Mouse (Mus musculus) brown adipose tissue, adult 24 weeks (tissue): ENCODE results near the gene Flt4. TPM values are rescaled to one million over a fixed set of nuclear protein-coding genes. Genes with fewer than 3 reads are reported as not detected.
A peak's percentile ranks its signal among the peaks of the same experiment; 100 is the strongest.

Source experiments
- H3K27ac ChIP-seq: fragments of 200-500 bp; replicated peaks from 2 replicates; pipeline ENCODE4 v1.5.1; 2012; ENCODE audit warnings: low read depth, mild to moderate bottlenecking, low read length
- H3K4me1 ChIP-seq: fragments of 200-500 bp; 2 replicates; pipeline ENCODE4 v1.6.1; 2012; ENCODE audit warnings: low read length, mixed read lengths; ENCODE audit not compliant: control insufficient read depth, insufficient read depth, insufficient read length
- H3K4me3 ChIP-seq: fragments of 200-500 bp; 2 replicates; pipeline ENCODE4 v1.5.1; 2012; ENCODE audit warnings: low read depth, mild to moderate bottlenecking, low read length, moderate library complexity; ENCODE audit not compliant: insufficient read depth
- polyA plus RNA-seq: library from polyadenylated mRNA; stranded (reverse); fragments of >200 nt; gene quantifications from 2 replicates; pipeline ENCODE4 v1.2.4, GENCODE M21; 2012; ENCODE audit not compliant: missing spikeins, insufficient read depth, insufficient read length

The Flt4 gene
- polyA plus RNA-seq, 1 experiment, result 2.1 TPM

DNA sequence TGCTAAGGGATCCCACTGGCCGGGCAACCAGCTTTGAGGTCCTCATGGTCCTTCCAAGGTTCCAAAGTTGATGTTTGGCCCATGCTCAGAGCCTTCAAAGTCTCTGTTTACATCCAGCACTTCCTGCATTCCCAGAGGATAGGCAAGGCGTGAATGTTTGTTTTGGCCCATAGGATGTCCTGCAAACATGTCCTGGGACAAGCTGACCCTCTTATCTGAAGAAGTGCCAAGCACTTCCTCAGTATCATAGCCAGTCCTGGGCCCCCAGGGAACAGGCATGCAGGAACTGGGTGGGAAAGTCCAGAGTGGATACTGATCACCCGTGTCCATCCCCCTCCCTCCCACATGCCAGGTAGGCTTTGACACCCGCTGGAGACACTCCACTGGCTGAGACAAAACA lies 49.0 kb downstream of the Flt4 start:
- peaks cover 13% of the 10 kb centered on the region for H3K4me1 ChIP-seq
- no peak overlapping the region for H3K4me3 ChIP-seq
- H3K27ac ChIP-seq, result no peak overlapping the region

DNA sequence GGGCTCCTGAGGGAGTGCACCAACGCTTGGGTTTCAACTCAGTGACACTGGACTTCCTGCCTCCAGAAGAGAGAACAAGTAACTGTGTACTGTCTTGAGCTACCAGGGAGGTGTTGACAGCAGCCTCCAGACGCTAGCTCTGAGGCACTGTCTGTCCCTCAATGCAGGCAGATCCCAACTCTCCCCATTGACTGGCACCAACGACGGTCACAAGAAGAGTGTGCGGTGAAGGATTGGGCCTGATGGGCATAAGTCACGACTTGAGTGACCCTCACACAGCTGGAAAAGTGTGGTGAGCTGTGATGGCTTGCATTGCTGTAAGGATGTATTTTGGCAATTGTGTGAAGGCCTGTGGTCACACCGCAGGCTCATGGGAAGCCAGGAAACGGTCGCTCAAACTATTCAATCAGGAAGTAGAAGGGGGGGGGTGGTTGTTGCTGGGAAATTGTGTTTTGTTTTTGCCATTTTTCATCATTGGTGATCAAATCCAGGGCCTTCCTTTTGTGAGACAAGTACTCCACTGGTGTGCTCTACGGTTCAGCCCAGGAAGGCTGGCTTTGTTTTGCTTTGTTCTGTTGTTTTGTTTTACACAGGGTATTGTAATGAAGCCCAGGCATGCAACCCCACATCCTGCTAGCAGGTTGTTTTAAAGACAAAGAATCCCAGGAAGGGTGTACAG lies 49.9 kb downstream of the Flt4 start:
- Histone ChIP-seq H3K4me3 (no peak overlapping the region), H3K4me1 (peaks cover 15% of the 10 kb centered on the region), H3K27ac (peak overlapping the region; percentile 28)

DNA sequence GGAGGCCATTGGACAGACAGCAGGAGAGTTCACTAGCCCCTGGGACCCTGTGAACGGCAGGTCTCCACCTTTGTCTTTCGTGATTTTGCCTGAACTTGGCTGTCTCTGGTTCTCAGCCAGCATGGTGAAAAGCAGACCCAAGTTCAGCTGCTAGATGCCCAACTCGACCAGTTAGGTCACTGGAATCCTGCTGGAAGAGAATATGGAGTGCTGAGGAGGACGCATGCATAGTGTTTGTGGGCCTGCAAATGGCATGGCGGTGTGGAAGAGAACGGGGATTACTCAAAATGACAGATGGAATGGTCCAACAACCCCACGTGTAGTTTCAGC lies 50.4 kb downstream of the Flt4 start:
- Histone ChIP-seq H3K4me1 (peaks cover 15% of the 10 kb centered on the region), H3K27ac (peak overlapping the region; percentile 28), H3K4me3 (no peak overlapping the region)

DNA sequence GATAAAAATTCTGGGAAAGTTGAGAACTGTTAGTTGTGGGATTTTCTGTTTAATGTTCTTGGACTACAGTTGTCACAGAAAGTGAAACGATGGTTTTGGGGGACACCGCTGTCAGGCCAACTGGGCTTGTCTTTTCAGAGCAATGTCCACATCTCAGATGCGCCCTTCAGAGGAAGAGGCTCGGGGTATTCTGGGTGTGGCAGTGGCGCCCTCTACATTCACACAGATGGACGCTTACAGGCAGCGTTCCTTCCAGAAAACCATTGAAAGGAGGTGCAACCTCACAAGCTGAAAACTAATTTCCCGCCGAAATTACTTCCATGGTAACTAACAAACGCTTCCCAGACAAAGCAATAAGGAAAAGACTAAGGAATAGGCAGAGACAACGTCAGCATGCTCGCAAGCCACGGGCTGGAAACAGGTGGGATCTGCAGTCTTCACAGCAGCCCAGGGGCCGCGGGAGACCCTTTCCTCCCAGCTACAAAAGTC lies 53.3 kb downstream of the Flt4 start:
- H3K4me1 ChIP-seq, result peaks cover 15% of the 10 kb centered on the region
- no peak overlapping the region for H3K27ac ChIP-seq
- H3K4me3 ChIP-seq, result no peak overlapping the region

DNA sequence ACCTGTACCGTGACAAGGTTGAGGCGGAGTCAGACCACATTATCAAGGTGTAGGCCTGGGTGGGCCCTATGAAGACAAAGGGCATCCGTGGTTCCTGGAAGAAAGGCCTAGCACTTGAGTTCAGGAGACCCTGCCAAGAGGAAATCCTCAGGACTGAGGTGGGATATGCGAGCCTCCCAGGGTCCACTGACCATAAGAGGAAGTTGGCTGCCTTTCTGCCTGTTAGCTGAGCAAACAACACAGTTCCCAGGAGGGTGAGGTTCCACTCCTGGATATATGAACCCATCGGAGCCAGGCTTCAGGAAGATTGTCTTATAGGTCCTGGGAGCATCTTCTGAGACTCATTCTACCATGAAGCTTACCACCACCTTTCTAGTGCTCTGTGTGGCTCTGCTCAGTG lies 54.2 kb downstream of the Flt4 start, which contains the start of gene Scgb3a1:
Scgb3a1 (plus strand) TSS at position 301 of the 400 bp plus-strand sequence.
- no peak within 1 kb of the TSS for H3K4me3 ChIP-seq
- peaks cover 15% of the 10 kb centered on the region for H3K4me1 ChIP-seq
- H3K27ac ChIP-seq, result no peak within 1 kb of the TSS

DNA sequence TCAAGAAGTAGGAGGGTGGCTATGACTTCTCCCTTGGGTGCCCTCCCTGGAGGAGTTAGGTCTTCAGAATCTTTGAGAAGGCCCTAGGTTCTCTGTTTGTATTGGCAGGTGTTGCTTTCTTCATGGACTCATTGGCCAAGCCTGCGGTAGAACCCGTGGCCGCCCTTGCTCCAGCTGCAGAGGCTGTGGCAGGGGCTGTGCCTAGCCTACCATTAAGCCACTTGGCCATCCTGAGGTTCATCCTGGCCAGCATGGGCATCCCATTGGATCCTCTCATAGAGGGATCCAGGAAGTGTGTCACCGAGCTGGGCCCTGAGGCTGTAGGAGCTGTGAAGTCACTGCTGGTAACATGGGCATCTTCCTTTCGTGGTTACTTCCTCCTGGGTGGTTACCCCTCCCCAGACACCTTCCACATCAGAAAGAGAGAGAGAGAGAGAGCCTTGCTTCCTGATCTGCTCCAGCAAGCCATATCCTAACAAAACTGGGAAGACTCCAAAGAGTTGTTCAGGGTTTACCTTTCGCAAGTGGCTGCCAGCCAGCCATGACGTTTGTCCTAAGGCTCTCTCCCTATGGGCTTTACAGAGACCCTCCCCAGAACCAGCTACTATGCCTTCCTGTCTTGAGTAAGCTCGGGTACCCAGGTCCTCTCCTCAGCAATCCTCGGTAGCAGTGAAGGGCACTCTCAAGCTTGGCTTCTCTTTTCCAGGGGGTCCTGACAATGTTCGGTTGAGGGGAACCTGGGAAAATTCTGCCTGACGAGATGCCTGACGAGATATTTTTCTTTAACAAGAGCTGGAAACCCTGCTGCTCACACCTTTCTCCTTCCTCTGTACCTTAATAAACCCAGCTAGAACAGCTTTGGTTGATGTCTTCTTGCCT lies 55.4 kb downstream of the Flt4 start:
- Histone ChIP-seq H3K27ac (no peak overlapping the region), H3K4me3 (no peak overlapping the region), H3K4me1 (peaks cover 4% of the 10 kb centered on the region)

DNA sequence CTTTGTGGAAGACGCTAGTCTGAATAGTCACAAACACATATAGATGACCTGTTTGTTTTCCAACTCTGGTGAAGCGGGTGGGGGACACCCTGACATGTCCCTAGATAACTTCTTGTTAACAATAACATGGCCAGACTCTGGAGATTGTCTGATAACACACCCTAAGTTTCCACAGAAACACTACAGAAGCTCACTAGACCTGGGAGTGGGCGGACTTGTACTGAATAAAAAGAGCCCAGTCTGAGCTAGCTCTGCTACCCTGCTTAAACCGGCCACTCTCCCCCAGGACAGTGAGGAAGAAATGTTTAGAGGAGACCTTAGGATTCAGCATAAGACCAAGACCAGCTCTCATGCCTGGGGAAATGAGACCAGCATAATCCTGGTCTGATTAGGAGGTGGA lies 56.4 kb downstream of the Flt4 start:
- Histone ChIP-seq H3K4me3 (no peak overlapping the region), H3K4me1 (peaks cover 2% of the 10 kb centered on the region; the same call in 1 of the 2 replicates), H3K27ac (no peak overlapping the region)

DNA sequence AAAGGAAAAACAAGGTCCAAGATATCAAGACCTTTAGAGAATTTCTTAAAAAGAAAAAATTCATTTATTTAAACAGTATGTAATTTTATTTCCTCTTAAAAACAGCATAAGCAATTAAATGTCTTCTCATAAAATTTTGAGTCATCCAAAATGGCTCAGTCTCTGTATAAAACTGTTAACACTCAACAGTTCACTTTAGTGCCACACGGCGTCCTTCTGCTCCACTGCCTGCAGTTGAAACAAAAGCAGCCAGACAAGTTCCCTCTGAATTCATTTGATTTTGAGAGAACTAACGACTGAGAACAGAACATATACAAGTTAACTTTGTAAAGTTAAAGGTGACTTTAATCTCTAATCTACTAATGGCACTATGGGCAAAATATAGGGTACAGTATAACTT lies 64.4 kb downstream of the Flt4 start:
- Histone ChIP-seq H3K27ac (no peak overlapping the region), H3K4me1 (no peaks in the 10 kb centered on the region), H3K4me3 (no peak overlapping the region)

DNA sequence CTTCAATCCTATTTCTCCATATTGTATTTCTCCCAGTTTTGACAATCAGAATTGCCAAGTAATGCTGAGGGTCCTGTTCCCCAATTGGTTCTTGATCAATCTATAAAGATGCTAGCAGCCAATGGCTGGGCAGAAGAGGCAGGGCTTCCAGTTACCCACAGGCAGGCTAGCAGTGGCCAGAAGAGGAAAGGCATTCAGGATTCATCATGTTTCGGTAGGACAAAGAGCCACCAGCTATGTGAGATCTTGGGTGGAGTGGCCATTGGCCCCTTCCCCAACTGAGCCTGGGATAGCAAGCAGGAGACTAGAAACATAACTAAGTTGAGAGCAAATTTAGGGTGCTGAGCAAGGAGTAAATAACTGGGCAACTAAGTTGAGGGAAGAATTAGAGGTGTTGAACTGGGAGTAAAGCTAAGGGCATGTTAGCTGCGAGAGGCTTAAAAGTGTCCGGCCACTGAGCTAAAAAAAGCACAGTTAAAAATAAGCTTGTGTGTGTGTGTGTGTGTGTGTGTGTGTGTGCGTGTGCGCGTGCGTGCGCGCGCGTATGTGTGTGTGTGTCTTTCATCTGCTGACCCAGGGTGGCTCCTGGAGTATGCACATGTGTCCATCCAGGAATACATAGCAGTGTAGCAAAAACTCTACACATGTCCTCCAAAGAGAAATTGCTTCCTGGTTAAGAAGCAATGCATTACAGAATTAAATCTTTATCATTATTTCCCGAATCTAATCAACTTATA lies 75.3 kb downstream of the Flt4 start:
- no peak overlapping the region for H3K27ac ChIP-seq
- no peaks in the 10 kb centered on the region for H3K4me1 ChIP-seq
- no peak overlapping the region for H3K4me3 ChIP-seq

DNA sequence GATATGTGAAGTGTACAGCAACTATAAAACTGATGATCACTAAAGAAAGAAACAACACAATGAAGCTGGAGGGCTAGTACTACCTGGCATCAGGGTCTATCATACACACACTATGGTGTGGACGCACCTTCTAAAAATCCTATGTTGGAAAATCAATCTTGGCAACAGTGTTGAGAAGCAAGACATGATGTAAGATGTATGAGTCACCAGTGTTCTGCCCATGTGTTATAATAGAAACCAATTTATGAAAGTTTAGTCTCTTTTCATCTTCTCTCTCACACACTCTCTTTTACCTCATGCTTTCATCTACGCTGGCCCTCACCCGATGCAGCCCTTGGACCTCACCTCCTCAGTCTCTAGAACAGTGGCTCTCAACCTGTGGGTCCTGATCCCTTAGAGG lies 86.0 kb downstream of the Flt4 start:
- peaks cover 4% of the 10 kb centered on the region; the same call in 1 of the 2 replicates for H3K4me1 ChIP-seq
- H3K27ac ChIP-seq, result no peak overlapping the region
- H3K4me3 ChIP-seq, result no peak overlapping the region

DNA sequence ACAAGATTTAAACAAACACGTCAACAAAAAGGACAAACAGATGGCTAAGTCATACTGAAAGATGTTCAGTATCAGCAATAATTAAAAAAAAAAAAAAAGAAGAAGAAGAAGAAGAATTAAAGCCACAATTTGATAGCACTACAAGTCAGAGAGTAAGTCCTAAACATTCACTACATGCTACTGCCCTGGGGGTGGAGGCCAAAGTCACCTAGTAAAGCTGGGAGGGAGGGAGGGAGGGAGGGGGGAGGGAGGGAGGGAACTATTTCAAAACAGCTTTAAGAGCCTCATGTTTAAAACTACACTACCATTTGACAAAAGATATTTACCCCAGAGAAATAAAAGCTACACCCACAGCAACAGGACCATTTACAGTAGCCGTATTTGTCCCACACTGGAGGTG lies 86.6 kb downstream of the Flt4 start:
- no peak overlapping the region for H3K27ac ChIP-seq
- peaks cover 4% of the 10 kb centered on the region; the same call in 1 of the 2 replicates for H3K4me1 ChIP-seq
- no peak overlapping the region for H3K4me3 ChIP-seq

DNA sequence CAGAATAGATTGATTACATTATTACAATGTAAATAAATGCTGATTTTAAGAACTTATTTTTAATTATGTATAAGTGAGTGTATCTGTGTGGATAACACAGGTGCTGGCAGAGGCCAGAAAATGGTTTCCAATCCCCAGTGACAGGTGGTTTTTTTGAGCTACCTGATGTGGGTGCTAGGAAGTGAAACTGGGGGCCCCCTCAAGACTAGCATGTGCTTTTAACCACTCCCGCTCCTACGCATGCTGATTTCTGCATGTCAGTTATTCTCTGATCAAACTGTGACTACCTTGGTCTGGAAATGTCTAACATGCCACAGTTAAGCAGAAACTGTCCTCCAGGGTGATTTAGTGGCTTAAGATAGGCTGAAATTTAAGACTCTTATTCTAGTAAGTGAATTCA lies 87.4 kb downstream of the Flt4 start:
- Histone ChIP-seq H3K4me3 (no peak overlapping the region), H3K4me1 (peaks cover 4% of the 10 kb centered on the region; the same call in 1 of the 2 replicates), H3K27ac (no peak overlapping the region)

DNA sequence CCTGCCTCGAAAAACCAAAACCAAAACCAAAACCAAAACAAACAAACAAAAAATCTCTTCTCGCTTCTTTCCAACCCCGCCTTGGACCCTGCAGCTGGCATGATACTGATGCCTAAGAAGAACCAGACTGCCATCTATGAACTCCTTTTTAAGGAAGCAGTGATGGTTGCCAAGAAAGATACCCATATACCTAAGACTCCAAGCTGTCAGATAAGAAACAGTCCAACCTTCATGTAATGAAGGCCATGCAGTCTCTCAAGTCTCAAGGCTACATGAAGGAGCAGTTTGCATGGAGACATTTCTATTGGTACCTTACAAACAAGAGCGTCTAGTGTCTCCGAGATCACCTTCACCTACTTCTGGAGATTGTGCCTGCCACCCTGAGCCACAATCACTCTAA lies 88.7 kb downstream of the Flt4 start:
- Histone ChIP-seq H3K4me3 (no peak overlapping the region), H3K4me1 (peaks cover 4% of the 10 kb centered on the region; the same call in 1 of the 2 replicates), H3K27ac (no peak overlapping the region)

DNA sequence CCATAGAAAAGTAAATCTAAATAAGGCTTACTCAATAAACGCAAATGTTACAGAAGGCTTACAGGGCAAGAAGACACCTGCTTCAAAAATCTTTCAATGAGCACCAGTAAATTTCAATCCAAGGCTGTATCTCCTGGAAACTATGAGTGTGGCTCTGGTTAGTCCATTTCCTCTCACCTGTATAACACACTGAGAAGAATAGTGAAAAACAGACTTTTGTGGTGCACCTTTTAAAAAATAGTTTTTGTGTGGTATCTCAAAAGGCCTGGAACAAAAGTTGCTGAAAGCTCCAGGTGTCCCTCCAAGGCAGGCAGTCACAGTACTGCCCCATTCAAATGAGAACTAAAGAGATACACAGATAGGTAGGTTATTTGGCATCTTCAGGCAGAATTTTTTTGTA lies 90.0 kb downstream of the Flt4 start:
- peaks cover 4% of the 10 kb centered on the region; the same call in 1 of the 2 replicates for H3K4me1 ChIP-seq
- no peak overlapping the region for H3K27ac ChIP-seq
- H3K4me3 ChIP-seq, result no peak overlapping the region

DNA sequence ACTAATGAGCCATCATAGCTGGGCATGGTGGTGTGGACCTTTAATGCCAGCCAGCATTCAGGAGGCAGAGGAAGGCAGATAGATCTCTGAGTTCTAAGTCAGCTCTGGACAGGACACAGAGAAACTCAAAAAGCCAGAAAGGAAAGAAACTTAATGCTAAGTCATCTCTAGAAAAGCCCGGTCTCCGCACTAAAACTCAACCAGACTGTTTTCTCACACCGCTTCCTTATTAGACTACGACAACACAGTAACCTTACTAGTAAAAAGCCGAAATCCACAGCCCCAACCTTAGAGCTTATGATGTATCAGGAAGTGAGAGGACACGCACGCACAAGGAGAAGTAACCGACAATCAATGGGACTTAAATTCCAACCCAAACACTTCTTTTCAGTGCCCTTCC lies 93.0 kb downstream of the Flt4 start:
- Histone ChIP-seq H3K4me1 (no peaks in the 10 kb centered on the region), H3K27ac (no peak overlapping the region), H3K4me3 (no peak overlapping the region)
